ENCODE assay signal across 8 mouse cellular contexts in the genomic region with DNA sequence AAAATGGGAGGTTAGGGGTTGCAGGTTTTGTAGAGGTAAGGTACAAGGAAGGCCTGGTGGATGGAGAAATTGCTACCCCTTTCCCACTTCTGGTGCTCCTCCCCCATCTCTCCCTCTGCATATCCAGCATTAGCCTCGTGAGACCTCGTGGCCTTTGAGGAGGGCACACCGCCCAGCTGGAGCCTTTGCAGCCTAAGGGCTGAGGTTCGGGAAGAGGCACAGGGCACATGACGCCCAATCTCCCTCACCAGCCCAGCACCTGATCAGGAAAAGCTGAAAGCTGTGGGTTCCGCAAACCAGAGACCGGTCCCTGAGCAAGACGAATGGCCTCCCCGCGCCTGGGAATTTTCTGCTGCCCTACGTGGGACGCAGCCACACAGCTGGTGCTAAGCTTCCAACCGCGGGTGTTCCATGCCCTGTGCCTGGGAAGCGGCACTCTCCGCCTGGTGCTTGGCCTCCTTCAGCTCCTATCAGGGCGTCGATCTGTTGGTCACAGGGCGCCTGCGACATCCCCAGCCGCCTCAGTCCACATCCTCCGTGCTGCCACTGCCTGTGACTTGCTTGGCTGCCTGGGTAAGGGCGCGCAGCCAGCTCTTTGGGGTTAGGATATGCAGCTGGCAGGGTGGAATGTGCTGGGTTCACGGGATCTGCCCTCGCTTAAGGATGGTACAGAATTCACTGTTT. TPM values are rescaled to one million over a fixed set of nuclear protein-coding genes. Genes with fewer than 3 reads are reported as not detected.
DNase-seq lines count a peak whose midpoint lies in the region; ATAC-seq and TF ChIP-seq lines count a peak whose summit lies in the region.
"Had no signal": no experiment of that assay in that cellular context is flagged by ENCODE, and none has a peak within 500 bp of the region (broad histone marks: within the 10 kb centered on the region; RNA-seq: fewer than 3 reads in every experiment).

Gene Gpr143 (plus strand): TSS at position 202 of the 684 bp plus-strand sequence.

- 0 out of 2 replicates have a peak, but pooled peaks have one; percentile 23 for ATAC-seq in forebrain, embryonic 12.5 days (ENCODE audit: low FRiP score)
- no peak for ATAC-seq in intestine, postnatal 0 days
- no peak for ATAC-seq in lung, embryonic 15.5 days (ENCODE audit: borderline replicate concordance, extremely low read depth, low FRiP score, low TSS enrichment)

- DNase-seq in ES-E14 (ENCODE audit: low read depth, low spot score): no peak
- DNase-seq in right cerebral cortex, postnatal 4 days: peak; percentile 5
- no peak for DNase-seq in ovary, postnatal 10 days (ENCODE audit: low spot score)

- H3K9me3 ChIP-seq in ES-Bruce4 (replicated peaks; ENCODE audit: control insufficient read depth, insufficient read depth, low read length, poor library complexity, severe bottlenecking): no peaks in the 10 kb centered on the region
- H3K9me3 ChIP-seq in ES-E14 (ENCODE audit: control insufficient read depth, insufficient read depth, low read depth, low read length): no peaks in the 10 kb centered on the region
- no peaks in the 10 kb centered on the region for H3K9me3 ChIP-seq in forebrain, embryonic 12.5 days
- H3K9me3 ChIP-seq in intestine, postnatal 0 days (ENCODE audit: control insufficient read depth): no peaks in the 10 kb centered on the region
- H3K9me3 ChIP-seq in lung, embryonic 15.5 days: no peaks in the 10 kb centered on the region
- H3K9me3 ChIP-seq: liver, embryonic 15.5 days had no signal

- H3K4me3 ChIP-seq in ES-Bruce4 (ENCODE audit: low read depth, low read length): peak within 1 kb of the TSS; percentile 77
- peak within 1 kb of the TSS; percentile 63 to 71 for H3K4me3 ChIP-seq in ES-E14 (ENCODE audit: insufficient read depth in 1 of 2, low read depth in 1 of 2, low read length in 2 of 2, poor library complexity in 1 of 2, severe bottlenecking in 1 of 2)
- peak within 1 kb of the TSS; percentile 21 for H3K4me3 ChIP-seq in forebrain, embryonic 12.5 days (replicated peaks)
- no peak within 1 kb of the TSS for H3K4me3 ChIP-seq in intestine, postnatal 0 days (ENCODE audit: low read depth, low read length)
- H3K4me3 ChIP-seq in lung, embryonic 15.5 days: peak within 1 kb of the TSS; percentile 17
- H3K4me3 ChIP-seq: liver, embryonic 15.5 days had no signal

- H3K27ac ChIP-seq in ES-Bruce4 (ENCODE audit: insufficient read depth, low read length) (no peak within 1 kb of the TSS), ES-E14 (ENCODE audit: insufficient read depth, low read depth, low read length, poor library complexity, severe bottlenecking) (no peak within 1 kb of the TSS)
- no peak within 1 kb of the TSS for H3K27ac ChIP-seq in forebrain, embryonic 12.5 days
- no peak within 1 kb of the TSS for H3K27ac ChIP-seq in intestine, postnatal 0 days (ENCODE audit: low read depth, low read length)
- H3K27ac ChIP-seq in lung, embryonic 15.5 days: no peak within 1 kb of the TSS
- H3K27ac ChIP-seq: liver, embryonic 15.5 days had no signal

- H3K4me1 ChIP-seq in ES-Bruce4 (ENCODE audit: control insufficient read depth, insufficient read depth, low read length): no peaks in the 10 kb centered on the region
- H3K4me1 ChIP-seq in ES-E14 (ENCODE audit: control insufficient read depth in 2 of 2, insufficient read depth in 2 of 2, low read length in 2 of 2, poor library complexity in 1 of 2): peaks cover 0 to 2% of the 10 kb centered on the region in 2 experiments; a peak in 1 of 4 replicates
- no peaks in the 10 kb centered on the region for H3K4me1 ChIP-seq in forebrain, embryonic 12.5 days
- H3K4me1 ChIP-seq in intestine, postnatal 0 days (replicated peaks; ENCODE audit: control insufficient read depth, insufficient read depth, low read length): no peaks in the 10 kb centered on the region
- peaks cover 6% of the 10 kb centered on the region; the same call in 1 of the 2 replicates for H3K4me1 ChIP-seq in lung, embryonic 15.5 days
- H3K4me1 ChIP-seq: liver, embryonic 15.5 days had no signal

- no peaks in the 10 kb centered on the region for H3K36me3 ChIP-seq in ES-Bruce4 (ENCODE audit: control insufficient read depth, insufficient read depth, low read length, poor library complexity, severe bottlenecking)
- H3K36me3 ChIP-seq in ES-E14 (ENCODE audit: control insufficient read depth, insufficient read depth, low read length, poor library complexity, severe bottlenecking): no peaks in the 10 kb centered on the region
- no peaks in the 10 kb centered on the region for H3K36me3 ChIP-seq in forebrain, embryonic 12.5 days (replicated peaks)
- no peaks in the 10 kb centered on the region for H3K36me3 ChIP-seq in intestine, postnatal 0 days (ENCODE audit: control insufficient read depth, insufficient read depth)
- H3K36me3 ChIP-seq in lung, embryonic 15.5 days: no peaks in the 10 kb centered on the region
- H3K36me3 ChIP-seq: liver, embryonic 15.5 days had no signal

- 23% methylated on average over 26 of the region's 26 CpGs for WGBS in forebrain, embryonic 12.5 days
- WGBS in intestine, postnatal 0 days: 25% methylated on average over 26 of the region's 26 CpGs
- 14% methylated on average over 25 of the region's 26 CpGs for WGBS in lung, embryonic 15.5 days

- TF ChIP-seq CTCF in ES-Bruce4 (IDR thresholded peaks at IDR 0.05; ENCODE audit: low read depth, low read length): no peak
- no peak for TF ChIP-seq CTCF in intestine, postnatal 0 days (IDR thresholded peaks at IDR 0.05; ENCODE audit: low read depth)

- H3K4me2 ChIP-seq in forebrain, embryonic 12.5 days: peak within 1 kb of the TSS; percentile 46
- H3K4me2 ChIP-seq in intestine, postnatal 0 days (replicated peaks; ENCODE audit: low read depth): peak within 1 kb of the TSS; percentile 55
- peak within 1 kb of the TSS; percentile 54 for H3K4me2 ChIP-seq in lung, embryonic 15.5 days
- H3K4me2 ChIP-seq: liver, embryonic 15.5 days had no signal

- H3K9ac ChIP-seq in ES-Bruce4 (ENCODE audit: low read depth, poor library complexity, severe bottlenecking): peak within 1 kb of the TSS; percentile 64
- H3K9ac ChIP-seq in ES-E14 (ENCODE audit: insufficient read depth, low read depth, low read length, poor library complexity, severe bottlenecking): peak within 1 kb of the TSS; percentile 73
- no peak within 1 kb of the TSS for H3K9ac ChIP-seq in forebrain, embryonic 12.5 days
- no peak within 1 kb of the TSS for H3K9ac ChIP-seq in intestine, postnatal 0 days (ENCODE audit: low read depth, low read length)
- peak within 1 kb of the TSS; percentile 22; the same call in 1 of the 2 replicates for H3K9ac ChIP-seq in lung, embryonic 15.5 days
- H3K9ac ChIP-seq: liver, embryonic 15.5 days had no signal

- H3K27me3 ChIP-seq in ES-Bruce4 (ENCODE audit: control insufficient read depth, insufficient read depth, low read length, poor library complexity, severe bottlenecking): no peaks in the 10 kb centered on the region
- peaks cover 34% of the 10 kb centered on the region for H3K27me3 ChIP-seq in forebrain, embryonic 12.5 days
- 0 out of 2 replicates have a peak, but pooled peaks cover 4% of the 10 kb centered on the region for H3K27me3 ChIP-seq in intestine, postnatal 0 days (replicated peaks; ENCODE audit: control insufficient read depth, insufficient read depth, low read length)
- peaks cover 11% of the 10 kb centered on the region for H3K27me3 ChIP-seq in lung, embryonic 15.5 days

- in situ Hi-C loops in ES-E14 (cut with MboI; ENCODE audit: low sequenced_read_pairs in 2 of 2, unreplicated experiment in 2 of 2): no loop called here

- TF ChIP-seq POLR2A in ES-Bruce4 (IDR thresholded peaks at IDR 0.05; ENCODE audit: insufficient read depth, low read length): no peak

- no peak for TF ChIP-seq EP300 in ES-Bruce4 (IDR thresholded peaks at IDR 0.05; ENCODE audit: insufficient read depth, low read depth, low read length)

TF ChIP-seq in ES-E14, 5 proteins besides CTCF, POLR2A, EP300 and RAD21:
- TF ChIP-seq CHD2 (IDR thresholded peaks at IDR 0.05; ENCODE audit: low read depth, low read length) (no peak), ZC3H11A (IDR thresholded peaks at IDR 0.05; ENCODE audit: borderline replicate concordance, low read depth, low read length) (no peak), HCFC1 (IDR thresholded peaks at IDR 0.05; ENCODE audit: borderline replicate concordance, insufficient read depth, low read length) (no peak), ZNF384 (IDR thresholded peaks at IDR 0.05; ENCODE audit: low read depth, low read length) (no peak), MAFK (IDR thresholded peaks at IDR 0.05; ENCODE audit: insufficient read depth, low read depth, low read length) (no peak)

RNA-seq across cellular contexts. Expression of gene Gpr143, which starts in this region (rescaled TPM):
- 0.53 TPM in 1 of 2 replicates, not detected in the other for polyA plus RNA-seq in ES-Bruce4 (2011; ENCODE audit: insufficient read depth, insufficient read length, low read depth, missing spikeins)
- 0.58 and 0.67 TPM in 2 replicates for total RNA-seq in ES-E14 (2012; rRNA removed)
- polyA plus RNA-seq in forebrain, embryonic 12.5 days (2016; fragmentation: Nextera tagmentation; extraction: Ambion mirVana): 0.15 TPM in 1 of 2 replicates, not detected in the other
- 0.16 TPM in 1 of 2 replicates, not detected in the other for polyA plus RNA-seq in intestine, postnatal 0 days (2015; fragmentation: Nextera tagmentation; extraction: Ambion mirVana)
- 0.34 TPM in 1 of 2 replicates, not detected in the other for polyA plus RNA-seq in lung, embryonic 15.5 days (2015; fragmentation: Nextera tagmentation; extraction: Ambion mirVana)

Comparison
In these comparisons a context has a peak if more than half of its experiments do, and no peak if none do; other contexts are left out.
1. Peak in ATAC-seq, H3K4me3 ChIP-seq and H3K4me2 ChIP-seq in forebrain, embryonic 12.5 days; RNA of the gene not detected or under 1 TPM.
2. H3K9ac ChIP-seq: peak in ES-Bruce4 (single experiment), ES-E14 (single experiment) and lung, embryonic 15.5 days (single experiment); none in forebrain, embryonic 12.5 days (single experiment) and intestine, postnatal 0 days (single experiment).
3. Peak in every context shown above with its lines, with median percentiles within 50 percentile points of each other: H3K4me2 ChIP-seq.